Mouse (Mus musculus): ENCODE measurements around the gene Lysmd4. TPM values are rescaled to one million over a fixed set of nuclear protein-coding genes. Genes with fewer than 3 reads are reported as not detected.

The Lysmd4 gene
- polyA plus RNA-seq, 1 experiment from 2014 or later, result 14.3 TPM

DNA sequence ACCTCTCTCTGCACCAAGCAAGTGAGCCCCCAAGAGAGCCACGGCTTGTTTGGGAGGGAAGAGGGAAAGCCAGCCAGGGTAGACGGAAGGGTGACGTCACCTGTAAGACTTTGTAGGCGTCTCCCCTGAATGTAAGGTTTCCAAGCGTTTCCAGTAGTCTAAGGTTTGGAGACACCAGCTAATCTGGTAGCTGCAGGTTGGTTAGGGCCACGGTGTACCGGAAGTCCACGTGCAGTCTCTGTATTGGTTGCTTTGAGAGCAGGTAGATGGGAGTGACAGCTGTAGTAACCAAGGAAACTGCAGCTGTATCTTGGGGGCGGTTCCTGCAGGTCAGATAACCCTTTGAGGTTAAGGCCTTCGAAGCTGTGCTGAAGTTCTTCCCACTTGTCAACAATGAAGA is 15.8 kb upstream of the Lysmd4 start:
- H3K4me3 ChIP-seq (replicated peaks; ENCODE audit: low read depth, low read length), result no peak overlapping the region
- H3K9me3 ChIP-seq (replicated peaks; ENCODE audit: low read length), result no peaks in the 10 kb centered on the region
- no peak overlapping the region for H3K9ac ChIP-seq (ENCODE audit: low read depth, low read length)
- H3K27me3 ChIP-seq (ENCODE audit: insufficient read depth, low read length), result no peaks in the 10 kb centered on the region
- DNase-seq (ENCODE audit: low spot score) (no peak), ATAC-seq (replicated peaks; ENCODE audit: low FRiP score, low read depth) (no peak)
- no peak overlapping the region for H3K4me2 ChIP-seq (ENCODE audit: low read length)
- TF ChIP-seq CTCF (IDR thresholded peaks at IDR 0.05; ENCODE audit: low read depth), result no peak
- H3K4me1 ChIP-seq (replicated peaks; ENCODE audit: insufficient read depth, low read length), result no peaks in the 10 kb centered on the region
- no peak overlapping the region for H3K27ac ChIP-seq
- WGBS, result 74% methylated on average over 10 of the region's 10 CpGs
- no peaks in the 10 kb centered on the region for H3K36me3 ChIP-seq (ENCODE audit: insufficient read depth, low read length)

GRCm38 (mm10) chr7:67207701-67208100 is 14.6 kb upstream of the Lysmd4 start:
- peak; percentile 16 for DNase-seq (ENCODE audit: low spot score)
- Histone ChIP-seq H3K9me3 (replicated peaks; ENCODE audit: low read length) (no peaks in the 10 kb centered on the region), H3K4me1 (replicated peaks; ENCODE audit: insufficient read depth, low read length) (no peaks in the 10 kb centered on the region), H3K27ac (no peak overlapping the region), H3K27me3 (ENCODE audit: insufficient read depth, low read length) (no peaks in the 10 kb centered on the region), H3K36me3 (ENCODE audit: insufficient read depth, low read length) (no peaks in the 10 kb centered on the region), H3K9ac (ENCODE audit: low read depth, low read length) (no peak overlapping the region), H3K4me3 (replicated peaks; ENCODE audit: low read depth, low read length) (no peak overlapping the region), H3K4me2 (ENCODE audit: low read length) (no peak overlapping the region)
- peak; percentile 77; the same call in 1 of the 2 replicates for ATAC-seq (replicated peaks; ENCODE audit: low FRiP score, low read depth)
- TF ChIP-seq CTCF (IDR thresholded peaks at IDR 0.05; ENCODE audit: low read depth), result no peak
- 34% methylated on average over 6 of the region's 6 CpGs for WGBS

GRCm38 (mm10) chr7:67208317-67208716 is 14.0 kb upstream of the Lysmd4 start:
- Histone ChIP-seq H3K4me3 (replicated peaks; ENCODE audit: low read depth, low read length) (no peak overlapping the region), H3K36me3 (ENCODE audit: insufficient read depth, low read length) (no peaks in the 10 kb centered on the region), H3K4me2 (ENCODE audit: low read length) (no peak overlapping the region), H3K4me1 (replicated peaks; ENCODE audit: insufficient read depth, low read length) (no peaks in the 10 kb centered on the region), H3K9me3 (replicated peaks; ENCODE audit: low read length) (no peaks in the 10 kb centered on the region), H3K27ac (no peak overlapping the region), H3K27me3 (ENCODE audit: insufficient read depth, low read length) (no peaks in the 10 kb centered on the region), H3K9ac (ENCODE audit: low read depth, low read length) (no peak overlapping the region)
- TF ChIP-seq CTCF (IDR thresholded peaks at IDR 0.05; ENCODE audit: low read depth), result no peak
- WGBS, result 82% methylated on average over 1 of the region's 1 CpGs
- no peak for ATAC-seq (replicated peaks; ENCODE audit: low FRiP score, low read depth)
- DNase-seq (ENCODE audit: low spot score), result no peak

DNA sequence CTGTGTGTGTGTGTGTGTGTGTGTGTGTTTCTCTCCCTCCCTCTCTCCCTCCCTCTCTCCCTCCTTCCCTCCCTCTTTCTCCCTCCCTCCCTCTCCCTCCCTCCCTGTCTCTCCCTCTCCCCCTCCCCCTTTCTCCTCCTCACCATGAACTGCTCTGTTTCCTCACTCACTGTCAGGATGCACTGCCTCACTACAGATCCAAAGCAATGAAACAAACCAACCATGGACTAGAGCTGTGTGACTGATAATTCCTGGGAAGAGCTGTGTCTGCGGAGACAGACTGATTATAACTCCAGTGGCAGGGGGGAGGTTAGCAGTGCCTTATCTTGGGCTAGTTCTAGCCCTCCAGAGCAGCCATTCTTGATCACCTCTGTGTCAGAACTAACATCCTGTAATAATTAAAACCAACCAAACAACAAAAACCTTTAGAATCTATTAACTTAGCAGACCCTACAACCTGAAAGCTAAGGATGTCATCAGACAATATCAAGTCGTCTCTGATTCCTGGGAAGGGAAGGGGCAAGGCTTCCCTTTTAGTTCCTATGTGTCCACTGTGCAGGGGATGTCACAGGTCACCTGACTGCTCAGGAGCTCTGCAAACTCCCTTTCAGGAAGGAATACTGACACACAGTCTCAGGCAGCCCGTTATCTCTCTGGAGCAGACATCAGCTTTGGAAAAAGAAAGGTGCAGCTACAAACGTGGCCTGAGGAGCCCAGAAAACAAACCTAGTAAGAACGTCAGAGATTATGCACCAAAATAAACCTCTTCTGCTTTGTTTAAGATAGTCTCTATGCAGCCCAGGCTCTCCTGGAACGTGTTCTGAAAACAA is 12.1 kb upstream of the Lysmd4 start:
- no peaks in the 10 kb centered on the region for H3K27me3 ChIP-seq (ENCODE audit: insufficient read depth, low read length)
- DNase-seq (ENCODE audit: low spot score) (no peak), ATAC-seq (replicated peaks; ENCODE audit: low FRiP score, low read depth) (no peak)
- no peak for TF ChIP-seq CTCF (IDR thresholded peaks at IDR 0.05; ENCODE audit: low read depth)
- H3K4me1 ChIP-seq (replicated peaks; ENCODE audit: insufficient read depth, low read length), result no peaks in the 10 kb centered on the region
- no peaks in the 10 kb centered on the region for H3K36me3 ChIP-seq (ENCODE audit: insufficient read depth, low read length)
- H3K4me3 ChIP-seq (replicated peaks; ENCODE audit: low read depth, low read length), result no peak overlapping the region
- H3K27ac ChIP-seq, result no peak overlapping the region
- no peaks in the 10 kb centered on the region for H3K9me3 ChIP-seq (replicated peaks; ENCODE audit: low read length)
- H3K4me2 ChIP-seq (ENCODE audit: low read length), result no peak overlapping the region
- no peak overlapping the region for H3K9ac ChIP-seq (ENCODE audit: low read depth, low read length)
- 64% methylated on average over 6 of the region's 6 CpGs for WGBS

- no peak overlapping the region for H3K4me2 ChIP-seq (ENCODE audit: low read length)
- ATAC-seq (replicated peaks; ENCODE audit: low FRiP score, low read depth) (no peak), DNase-seq (ENCODE audit: low spot score) (no peak)
- no peak overlapping the region for H3K27ac ChIP-seq
- H3K4me1 ChIP-seq (replicated peaks; ENCODE audit: insufficient read depth, low read length), result no peaks in the 10 kb centered on the region
- no peak for TF ChIP-seq CTCF (IDR thresholded peaks at IDR 0.05; ENCODE audit: low read depth)
- no peaks in the 10 kb centered on the region for H3K36me3 ChIP-seq (ENCODE audit: insufficient read depth, low read length)
- H3K27me3 ChIP-seq (ENCODE audit: insufficient read depth, low read length), result no peaks in the 10 kb centered on the region
- 36% methylated on average over 6 of the region's 6 CpGs for WGBS
- no peak overlapping the region for H3K4me3 ChIP-seq (replicated peaks; ENCODE audit: low read depth, low read length)
- H3K9ac ChIP-seq (ENCODE audit: low read depth, low read length), result no peak overlapping the region
- no peaks in the 10 kb centered on the region for H3K9me3 ChIP-seq (replicated peaks; ENCODE audit: low read length)
Measured at GRCm38 (mm10) chr7:67211341-67211740, 11.0 kb upstream of the Lysmd4 start.

DNA sequence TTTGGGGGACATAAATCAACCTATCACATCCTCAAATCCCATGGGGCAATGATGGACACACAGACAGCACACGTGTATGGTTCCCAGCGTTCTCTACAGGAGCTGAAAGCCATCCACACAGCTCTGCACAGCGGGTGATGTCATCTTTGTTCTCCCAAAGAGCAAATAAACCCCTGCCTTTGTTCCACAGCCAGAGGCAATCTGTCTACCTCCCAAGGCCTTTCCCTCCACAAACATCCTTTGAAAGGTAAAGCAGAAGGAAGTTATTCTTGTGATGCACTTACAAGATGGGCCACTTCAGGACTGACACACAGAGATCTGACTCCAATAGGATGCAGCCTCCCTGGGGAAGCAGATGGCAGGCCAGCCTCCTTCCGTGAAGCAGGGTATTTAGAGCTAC is 10.4 kb upstream of the Lysmd4 start:
- TF ChIP-seq CTCF (IDR thresholded peaks at IDR 0.05; ENCODE audit: low read depth), result no peak
- no peaks in the 10 kb centered on the region for H3K9me3 ChIP-seq (replicated peaks; ENCODE audit: low read length)
- no peaks in the 10 kb centered on the region for H3K36me3 ChIP-seq (ENCODE audit: insufficient read depth, low read length)
- WGBS, result 74% methylated on average over 4 of the region's 4 CpGs
- no peak for DNase-seq (ENCODE audit: low spot score)
- H3K27ac ChIP-seq, result no peak overlapping the region
- H3K4me1 ChIP-seq (replicated peaks; ENCODE audit: insufficient read depth, low read length), result no peaks in the 10 kb centered on the region
- no peaks in the 10 kb centered on the region for H3K27me3 ChIP-seq (ENCODE audit: insufficient read depth, low read length)
- no peak overlapping the region for H3K9ac ChIP-seq (ENCODE audit: low read depth, low read length)
- no peak overlapping the region for H3K4me3 ChIP-seq (replicated peaks; ENCODE audit: low read depth, low read length)
- H3K4me2 ChIP-seq (ENCODE audit: low read length), result no peak overlapping the region
- ATAC-seq (replicated peaks; ENCODE audit: low FRiP score, low read depth), result no peak

All from kidney, postnatal 0 days (tissue).